Mouse (Mus musculus) kidney, embryonic 15.5 days (tissue): Measurements from ENCODE around the gene Gm28051. TPM values are rescaled to one million over a fixed set of nuclear protein-coding genes. Genes with fewer than 3 reads are reported as not detected.

Source experiments
- ATAC-seq: fragments of 200-750 bp; cut with Nextera tagmentation; replicated peaks from 2 replicates; pipeline ENCODE4 v1.8.0; 2017; ENCODE audit warnings: moderate TSS enrichment; ENCODE audit not compliant: low FRiP score
- H3K27ac ChIP-seq: fragments of 300-500 bp; sonication (generic); 2 replicates; pipeline ENCODE4 v1.5.1; 2015; ENCODE audit warnings: mild to moderate bottlenecking, inconsistent platforms
- H3K27me3 ChIP-seq: fragments of 300-500 bp; sonication (generic); 2 replicates; pipeline ENCODE4 v1.6.1; 2015; ENCODE audit warnings: inconsistent platforms
- H3K36me3 ChIP-seq: fragments of 300-500 bp; sonication (generic); 2 replicates; pipeline ENCODE4 v1.6.1; 2015; ENCODE audit warnings: inconsistent platforms
- H3K4me1 ChIP-seq: fragments of 300-500 bp; sonication (generic); 2 replicates; pipeline ENCODE4 v1.6.1; 2015; ENCODE audit warnings: inconsistent platforms
- H3K4me2 ChIP-seq: fragments of 300-500 bp; sonication (generic); 2 replicates; pipeline ENCODE4 v1.6.1; 2015; ENCODE audit warnings: moderate library complexity, mild to moderate bottlenecking, inconsistent platforms
- H3K4me3 ChIP-seq: fragments of 300-500 bp; sonication (generic); replicated peaks from 2 replicates; pipeline ENCODE4 v1.5.1; 2015; ENCODE audit warnings: mild to moderate bottlenecking, inconsistent platforms
- H3K9ac ChIP-seq: fragments of 300-500 bp; sonication (generic); 2 replicates; pipeline ENCODE4 v1.6.1; 2015; ENCODE audit warnings: mild to moderate bottlenecking, inconsistent platforms
- H3K9me3 ChIP-seq: fragments of 300-500 bp; sonication (generic); replicated peaks from 2 replicates; pipeline ENCODE4 v1.6.1; 2016; ENCODE audit warnings: inconsistent platforms
- WGBS: fragments of 180-500 bp; shearing (Covaris S2); methylation state at CpG from one replicate; pipeline ENCODE4 v1.1.7; 2015; ENCODE audit warnings: mixed read lengths; 5-methylcytosine and 5-hydroxymethylcytosine counted together
- polyA plus RNA-seq: library from polyadenylated mRNA; unstranded; fragments of >200 nt; fragmentation: Nextera tagmentation; extraction: Ambion mirVana; gene quantifications from 2 replicates; pipeline ENCODE4 v1.2.1, GENCODE M21; 2015

Gm28051 gene
- polyA plus RNA-seq, 1 experiment from 2014 or later = not detected

- Histone ChIP-seq H3K9ac (no peak overlapping the region), H3K4me2 (no peak overlapping the region), H3K27ac (no peak overlapping the region), H3K4me1 (peaks cover 15% of the 10 kb centered on the region), H3K36me3 (peaks cover 53% of the 10 kb centered on the region), H3K27me3 (no peaks in the 10 kb centered on the region), H3K4me3 (no peak overlapping the region), H3K9me3 (no peaks in the 10 kb centered on the region)
- no peak for ATAC-seq
Observed at GRCm38 (mm10) chr12:102763696-102764095, 6.1 kb upstream of the Gm28051 start.

- Histone ChIP-seq H3K4me3 (no peak overlapping the region), H3K4me1 (peaks cover 18% of the 10 kb centered on the region), H3K9ac (no peak overlapping the region), H3K36me3 (peaks cover 34% of the 10 kb centered on the region), H3K9me3 (no peaks in the 10 kb centered on the region), H3K4me2 (no peak overlapping the region), H3K27ac (no peak overlapping the region), H3K27me3 (no peaks in the 10 kb centered on the region)
- no peak for ATAC-seq
- WGBS = 81% methylated on average over 3 of the region's 3 CpGs
Observed at GRCm38 (mm10) chr12:102761668-102762067, 4.1 kb upstream of the Gm28051 start.

- no peak overlapping the region for H3K27ac ChIP-seq
- 2% methylated on average over 5 of the region's 5 CpGs for whole genome bisulfite sequencing
- no peaks in the 10 kb centered on the region for H3K27me3 ChIP-seq
- H3K9me3 ChIP-seq = no peaks in the 10 kb centered on the region
- H3K9ac ChIP-seq = peak overlapping the region; percentile 63
- peaks cover 24% of the 10 kb centered on the region for H3K4me1 ChIP-seq
- H3K4me3 ChIP-seq = peak overlapping the region; percentile 66
- H3K36me3 ChIP-seq = peaks cover 26% of the 10 kb centered on the region
- H3K4me2 ChIP-seq = peak overlapping the region; percentile 79
- no peak for ATAC-seq
Observed at GRCm38 (mm10) chr12:102758936-102759335, 1.4 kb upstream of the Gm28051 start.

GRCm38 (mm10) chr12:102758403-102758756, 815 bp upstream of the Gm28051 start, which contains the start of gene Gm20604:
Gene Gm20604 (minus strand): TSS chr12:102758672.
- H3K4me3 ChIP-seq = peak within 1 kb of the TSS; percentile 66
- under 1% methylated on average over 10 of the region's 10 CpGs for WGBS
- no peak for ATAC-seq

GRCm38 (mm10) chr12:102757055-102757688, 393 bp downstream of the Gm28051 start:
- H3K9me3 ChIP-seq = no peaks in the 10 kb centered on the region
- H3K27me3 ChIP-seq = no peaks in the 10 kb centered on the region
- H3K9ac ChIP-seq = peak overlapping the region; percentile 82
- WGBS = 2% methylated on average over 46 of the region's 46 CpGs
- peak overlapping the region; percentile 66 for H3K4me3 ChIP-seq
- peak overlapping the region; percentile 79 for H3K4me2 ChIP-seq
- peaks cover 19% of the 10 kb centered on the region for H3K36me3 ChIP-seq
- H3K27ac ChIP-seq = peak overlapping the region; percentile 97
- ATAC-seq = peak; percentile 92
- peaks cover 24% of the 10 kb centered on the region for H3K4me1 ChIP-seq

More at GRCm38 (mm10) chr12:102758403-102758756, 815 bp upstream of the Gm28051 start, which contains the start of gene Gm20604:
- H3K9ac ChIP-seq = peak within 1 kb of the TSS; percentile 82
- H3K36me3 ChIP-seq = peaks cover 25% of the 10 kb centered on the region
- no peaks in the 10 kb centered on the region for H3K9me3 ChIP-seq
- peak within 1 kb of the TSS; percentile 97 for H3K27ac ChIP-seq
- H3K27me3 ChIP-seq = no peaks in the 10 kb centered on the region
- peak within 1 kb of the TSS; percentile 79 for H3K4me2 ChIP-seq
- H3K4me1 ChIP-seq = peaks cover 24% of the 10 kb centered on the region

- no peak overlapping the region for H3K27ac ChIP-seq
- H3K36me3 ChIP-seq = peaks cover 15% of the 10 kb centered on the region
- H3K9ac ChIP-seq = peak overlapping the region; percentile 82; the same call in 1 of the 2 replicates
- peaks cover 24% of the 10 kb centered on the region for H3K4me1 ChIP-seq
- ATAC-seq = no peak
- 83% methylated on average over 7 of the region's 7 CpGs for WGBS
- peak overlapping the region; percentile 79 for H3K4me2 ChIP-seq
- no peaks in the 10 kb centered on the region for H3K9me3 ChIP-seq
- H3K27me3 ChIP-seq = no peaks in the 10 kb centered on the region
- peak overlapping the region; percentile 66 for H3K4me3 ChIP-seq
Observed at GRCm38 (mm10) chr12:102756304-102756703, 1.3 kb downstream of the Gm28051 start.

GRCm38 (mm10) chr12:102748256-102748655, 9.3 kb downstream of the Gm28051 start:
- no peak for ATAC-seq
- H3K9me3 ChIP-seq = no peaks in the 10 kb centered on the region
- H3K4me3 ChIP-seq = no peak overlapping the region
- WGBS = 83% methylated on average over 3 of the region's 3 CpGs
- H3K4me2 ChIP-seq = no peak overlapping the region
- H3K4me1 ChIP-seq = peaks cover 12% of the 10 kb centered on the region
- H3K9ac ChIP-seq = no peak overlapping the region
- H3K36me3 ChIP-seq = peaks cover 26% of the 10 kb centered on the region
- H3K27ac ChIP-seq = no peak overlapping the region
- no peaks in the 10 kb centered on the region for H3K27me3 ChIP-seq

- Histone ChIP-seq H3K27ac (no peak overlapping the region), H3K4me1 (peaks cover 25% of the 10 kb centered on the region), H3K9ac (no peak overlapping the region), H3K4me2 (peak overlapping the region; percentile 78), H3K36me3 (peaks cover 33% of the 10 kb centered on the region), H3K4me3 (peak overlapping the region; percentile 83; the same call in 1 of the 2 replicates), H3K9me3 (no peaks in the 10 kb centered on the region), H3K27me3 (no peaks in the 10 kb centered on the region)
- no peak for ATAC-seq
- WGBS = 59% methylated on average over 6 of the region's 6 CpGs
Observed at GRCm38 (mm10) chr12:102744839-102745238, 12.7 kb downstream of the Gm28051 start.

- under 1% methylated on average over 63 of the region's 63 CpGs for WGBS
- no peaks in the 10 kb centered on the region for H3K9me3 ChIP-seq
Observed at GRCm38 (mm10) chr12:102743589-102744574, 13.7 kb downstream of the Gm28051 start, which contains the start of the genes Moap1 and Tmem251. Gene Moap1 (minus strand): TSS chr12:102743661. Gene Tmem251 (plus strand): TSS chr12:102743762.

GRCm38 (mm10) chr12:102743036-102743588, 14.5 kb downstream of the Gm28051 start:
- H3K9ac ChIP-seq = peak overlapping the region; percentile 83
- H3K27ac ChIP-seq = peak overlapping the region; percentile 95
- H3K4me3 ChIP-seq = peak overlapping the region; percentile 83
- H3K27me3 ChIP-seq = no peaks in the 10 kb centered on the region
- H3K36me3 ChIP-seq = peaks cover 22% of the 10 kb centered on the region
- H3K4me1 ChIP-seq = peaks cover 25% of the 10 kb centered on the region
- H3K4me2 ChIP-seq = peak overlapping the region; percentile 78
- peak; percentile 19 for ATAC-seq
- under 1% methylated on average over 33 of the region's 33 CpGs for WGBS
- H3K9me3 ChIP-seq = no peaks in the 10 kb centered on the region

More at GRCm38 (mm10) chr12:102743589-102744574, 13.7 kb downstream of the Gm28051 start, which contains the start of the genes Moap1 and Tmem251:
- Histone ChIP-seq H3K4me2 (peak within 1 kb of the TSS; percentile 78), H3K9ac (peak within 1 kb of the TSS; percentile 83), H3K27ac (peak within 1 kb of the TSS; percentile 95), H3K4me3 (peak within 1 kb of the TSS; percentile 83), H3K27me3 (no peaks in the 10 kb centered on the region), H3K4me1 (peaks cover 25% of the 10 kb centered on the region), H3K36me3 (peaks cover 29% of the 10 kb centered on the region)
- ATAC-seq = peak; percentile 98

- Histone ChIP-seq H3K9ac (no peak overlapping the region), H3K9me3 (no peaks in the 10 kb centered on the region), H3K27ac (no peak overlapping the region), H3K4me1 (peaks cover 25% of the 10 kb centered on the region), H3K36me3 (peaks cover 13% of the 10 kb centered on the region), H3K4me2 (no peak overlapping the region), H3K4me3 (no peak overlapping the region), H3K27me3 (no peaks in the 10 kb centered on the region)
- 82% methylated on average over 7 of the region's 7 CpGs for WGBS
- no peak for ATAC-seq
Observed at GRCm38 (mm10) chr12:102742056-102742455, 15.5 kb downstream of the Gm28051 start.
